Mouse (Mus musculus) liver, postnatal 0 days (tissue): Measurements from ENCODE around the gene Wipf1. TPM values are rescaled to one million over a fixed set of nuclear protein-coding genes. Genes with fewer than 3 reads are reported as not detected.
"Not testable (repeated sequence)": the region's sequence is repeated elsewhere in the genome, so short reads cannot be mapped to it uniquely, and the experiment has no call there.

Experiments
- ATAC-seq: fragments of 200-750 bp; cut with Nextera tagmentation; 2 replicates; pipeline ENCODE4 v1.8.0; 2017; ENCODE audit warnings: mild to moderate bottlenecking, moderate library complexity
- DNase-seq: peaks from one replicate; pipeline ENCODE4 v3.0.0-alpha.2; 2016
- H3K27ac ChIP-seq: fragments of 300-500 bp; sonication (generic); 2 replicates; pipeline ENCODE4 v1.5.1; 2014; ENCODE audit warnings: antibody characterized with exemption, moderate library complexity, mild to moderate bottlenecking, low read depth
- H3K27me3 ChIP-seq: fragments of 300-500 bp; sonication (generic); 2 replicates; pipeline ENCODE4 v1.6.1; 2014; ENCODE audit warnings: low read length, control low read depth, mixed read lengths; ENCODE audit not compliant: insufficient read depth
- H3K36me3 ChIP-seq: fragments of 300-500 bp; sonication (generic); replicated peaks from 2 replicates; pipeline ENCODE4 v1.6.1; 2014; ENCODE audit warnings: mild to moderate bottlenecking, control low read depth, low read length, moderate library complexity, mixed read lengths; ENCODE audit not compliant: insufficient read depth
- H3K4me1 ChIP-seq: fragments of 300-500 bp; sonication (generic); 2 replicates; pipeline ENCODE4 v1.6.1; 2014; ENCODE audit warnings: antibody characterized with exemption, mild to moderate bottlenecking, control low read depth; ENCODE audit not compliant: insufficient read depth
- H3K4me2 ChIP-seq: fragments of 300-500 bp; sonication (generic); 2 replicates; pipeline ENCODE4 v1.6.1; 2014; ENCODE audit warnings: low read depth, mild to moderate bottlenecking, low read length, moderate library complexity, mixed read lengths
- H3K4me3 ChIP-seq: fragments of 300-500 bp; sonication (generic); 2 replicates; pipeline ENCODE4 v1.5.1; 2014; ENCODE audit warnings: low read depth, low read length
- H3K9ac ChIP-seq: fragments of 300-500 bp; sonication (generic); replicated peaks from 2 replicates; pipeline ENCODE4 v1.6.1; 2014; ENCODE audit warnings: mild to moderate bottlenecking, moderate library complexity
- H3K9me3 ChIP-seq: fragments of 300-500 bp; sonication (generic); 2 replicates; pipeline ENCODE4 v1.6.1; 2016; ENCODE audit warnings: mild to moderate bottlenecking, control low read depth, low read length, mixed read lengths
- CTCF ChIP-seq: sonication (generic); IDR thresholded peaks from 2 replicates; pipeline ENCODE4 v1.5.1; 2016; ENCODE audit warnings: antibody characterized with exemption, low read depth
- EP300 ChIP-seq: IDR thresholded peaks from 2 replicates; pipeline ENCODE4 v1.6.1; 2016; ENCODE audit warnings: antibody characterized with exemption, low read depth, mild to moderate bottlenecking
- WGBS: fragments of 180-500 bp; shearing (Covaris S2); extraction: QIAGEN DNeasy Blood & Tissue Kit; methylation state at CpG from one replicate; pipeline ENCODE4 v1.1.7; 2014; ENCODE audit not compliant: insufficient replicate concordance; 5-methylcytosine and 5-hydroxymethylcytosine counted together
- polyA plus RNA-seq: library from polyadenylated mRNA; unstranded; fragments of >200 nt; fragmentation: Nextera tagmentation; extraction: Ambion mirVana; gene quantifications from 2 replicates; pipeline ENCODE4 v1.2.1, GENCODE M21; 2015

Wipf1 gene
- polyA plus RNA-seq, 1 experiment from 2014 or later = 4.3 TPM

GRCm38 (mm10) chr2:73560899-73561664, 31.5 kb upstream of the Wipf1 start:
- no peak overlapping the region for H3K27ac ChIP-seq
- 12% methylated on average over 21 of the region's 23 CpGs for WGBS
- no peaks in the 10 kb centered on the region for H3K36me3 ChIP-seq
- peak; percentile 17 for ATAC-seq
- H3K27me3 ChIP-seq = no peaks in the 10 kb centered on the region
- TF ChIP-seq EP300 = no peak
- no peak for TF ChIP-seq CTCF
- no peak for DNase-seq
- no peaks in the 10 kb centered on the region for H3K9me3 ChIP-seq
- H3K4me3 ChIP-seq = peak overlapping the region; percentile 27
- peaks cover 7% of the 10 kb centered on the region for H3K4me1 ChIP-seq
- no peak overlapping the region for H3K9ac ChIP-seq
- peak overlapping the region; percentile 61 for H3K4me2 ChIP-seq

GRCm38 (mm10) chr2:73560445-73560844, 30.9 kb upstream of the Wipf1 start:
- H3K4me2 ChIP-seq = no peak overlapping the region
- H3K4me3 ChIP-seq = no peak overlapping the region
- H3K27me3 ChIP-seq = no peaks in the 10 kb centered on the region
- H3K27ac ChIP-seq = no peak overlapping the region
- 48% methylated on average over 7 of the region's 7 CpGs for WGBS
- ATAC-seq = no peak
- H3K36me3 ChIP-seq = no peaks in the 10 kb centered on the region
- H3K9ac ChIP-seq = no peak overlapping the region
- TF ChIP-seq CTCF (no peak), EP300 (no peak)
- no peak for DNase-seq
- H3K4me1 ChIP-seq = peaks cover 7% of the 10 kb centered on the region
- H3K9me3 ChIP-seq = no peaks in the 10 kb centered on the region

GRCm38 (mm10) chr2:73557956-73558355, 28.4 kb upstream of the Wipf1 start:
- Histone ChIP-seq H3K4me1 (peaks cover 11% of the 10 kb centered on the region), H3K9me3 (no peaks in the 10 kb centered on the region), H3K9ac (no peak overlapping the region), H3K4me3 (no peak overlapping the region), H3K27ac (no peak overlapping the region), H3K27me3 (no peaks in the 10 kb centered on the region), H3K36me3 (no peaks in the 10 kb centered on the region), H3K4me2 (no peak overlapping the region)
- no peak for TF ChIP-seq EP300
- TF ChIP-seq CTCF = no peak
- no peak for ATAC-seq
- 75% methylated on average over 8 of the region's 8 CpGs for WGBS
- DNase-seq = no peak

GRCm38 (mm10) chr2:73557061-73557460, 27.5 kb upstream of the Wipf1 start:
- WGBS = 85% methylated on average over 3 of the region's 3 CpGs
- H3K9ac ChIP-seq, H3K27ac ChIP-seq, H3K4me2 ChIP-seq, H3K9me3 ChIP-seq, H3K27me3 ChIP-seq, ATAC-seq, DNase-seq, H3K36me3 ChIP-seq, H3K4me3 ChIP-seq: not testable (repeated sequence)
- H3K4me1 ChIP-seq = peaks cover 11% of the 10 kb centered on the region

- Histone ChIP-seq H3K27me3 (no peaks in the 10 kb centered on the region), H3K9me3 (no peaks in the 10 kb centered on the region), H3K36me3 (no peaks in the 10 kb centered on the region), H3K9ac (no peak overlapping the region), H3K27ac (no peak overlapping the region), H3K4me1 (peaks cover 3% of the 10 kb centered on the region; the same call in 1 of the 2 replicates), H3K4me3 (no peak overlapping the region), H3K4me2 (no peak overlapping the region)
- 55% methylated on average over 3 of the region's 3 CpGs for WGBS
- DNase-seq (no peak), ATAC-seq (no peak)
- TF ChIP-seq CTCF = no peak
- TF ChIP-seq EP300 = no peak
These were observed 24.9 kb upstream of the Wipf1 start for GRCm38 (mm10) chr2:73554389-73554788.

GRCm38 (mm10) chr2:73552926-73553325, 23.4 kb upstream of the Wipf1 start:
- Histone ChIP-seq H3K4me2 (no peak overlapping the region), H3K9ac (no peak overlapping the region), H3K9me3 (no peaks in the 10 kb centered on the region), H3K4me3 (no peak overlapping the region), H3K27me3 (no peaks in the 10 kb centered on the region), H3K27ac (no peak overlapping the region), H3K4me1 (peaks cover 7% of the 10 kb centered on the region; the same call in 1 of the 2 replicates), H3K36me3 (no peaks in the 10 kb centered on the region)
- WGBS = 70% methylated on average over 3 of the region's 3 CpGs
- DNase-seq (no peak), ATAC-seq (no peak)
- TF ChIP-seq CTCF (no peak), EP300 (no peak)
